Mouse (Mus musculus): ENCODE data around the gene Ppfibp1.

- TF ChIP-seq FLI1 (IDR thresholded peaks at IDR 0.05; ENCODE audit: low read length), result no peak
- TF ChIP-seq GATA1 (IDR thresholded peaks at IDR 0.05; ENCODE audit: borderline replicate concordance, low read length), result no peak
These were observed 35.5 kb upstream of the Ppfibp1 start for GRCm38 (mm10) chr6:146852739-146853138.
